Mouse (Mus musculus) left cerebral cortex, adult 2 months (tissue): ENCODE data around the gene Fam219a. TPM values are rescaled to one million over a fixed set of nuclear protein-coding genes. Genes with fewer than 3 reads are reported as not detected.
A peak's percentile ranks its signal among the peaks of the same experiment; 100 is the strongest.

Source experiments
- DNase-seq, 2 experiments: peaks; one replicate each; pipeline ENCODE4 v3.0.0; 2021 to 2022; ENCODE audit warnings: low spot score in 2 of 2, mixed read lengths in 1 of 2; ENCODE audit errors: extremely low spot score in 1 of 2
- H3K27ac ChIP-seq: fragments of 200-600 bp; 2 replicates; pipeline ENCODE4 v1.8.1; 2022
- H3K4me3 ChIP-seq: fragments of 200-600 bp; 2 replicates; pipeline ENCODE4 v1.8.1; 2022
- CTCF ChIP-seq: fragments of 200-600 bp; IDR thresholded peaks from 2 replicates; pipeline ENCODE4 v1.8.1; 2022; ENCODE audit warnings: antibody characterized with exemption, mild to moderate bottlenecking, moderate library complexity
- intact Hi-C: fragments of 180-260 bp; cut with DNase I; formaldehyde crosslinking; loops from one replicate; pipeline ENCODE4 v1.15.1; 2025
- total RNA-seq, 2 experiments: library from RNA; stranded (reverse); gene quantifications; 2 replicates each; pipeline ENCODE4 v1.2.3; 2021

Gene Fam219a
- total RNA-seq, 2 experiments from 2014 or later = 195 to 209 TPM

- no peak for DNase-seq
- Histone ChIP-seq H3K27ac (no peak overlapping the region; the same call in 1 of the 2 replicates), H3K4me3 (no peak overlapping the region)
- intact Hi-C loops = loop anchor here (2.0 kb wide), 1 partner anchor 17 kb away; no protein-coding TSS in a partner anchor
- TF ChIP-seq CTCF = no peak
Measured at GRCm38 (mm10) chr4:41481601-41482017, 87.7 kb downstream of the Fam219a start.

- DNase-seq = no peak
Measured at GRCm38 (mm10) chr4:41480254-41480653, 89.1 kb downstream of the Fam219a start.

GRCm38 (mm10) chr4:41479456-41479804 lies 89.9 kb downstream of the Fam219a start:
- intact Hi-C loops = no loop called here
- no peak for DNase-seq
- Histone ChIP-seq H3K4me3 (no peak overlapping the region), H3K27ac (no peak overlapping the region; the same call in 1 of the 2 replicates)
- TF ChIP-seq CTCF = no peak

More at GRCm38 (mm10) chr4:41480254-41480653, 89.1 kb downstream of the Fam219a start:
- no peak for TF ChIP-seq CTCF
- peak overlapping the region; percentile 33; the same call in 1 of the 2 replicates for H3K27ac ChIP-seq
- H3K4me3 ChIP-seq = no peak overlapping the region
- intact Hi-C loops = loop anchor here (2.0 kb wide), 1 partner anchor 19 kb away; no protein-coding TSS in a partner anchor

GRCm38 (mm10) chr4:41478751-41479455 lies 90.4 kb downstream of the Fam219a start:
- H3K27ac ChIP-seq = no peak overlapping the region
- no peak for DNase-seq
- TF ChIP-seq CTCF = peak; percentile 39
- intact Hi-C loops = no loop called here
- no peak overlapping the region for H3K4me3 ChIP-seq

GRCm38 (mm10) chr4:41477648-41478160 lies 91.6 kb downstream of the Fam219a start:
- intact Hi-C loops = no loop called here
- no peak for TF ChIP-seq CTCF

GRCm38 (mm10) chr4:41471384-41471689 lies 98.0 kb downstream of the Fam219a start:
- no peak overlapping the region for H3K4me3 ChIP-seq
- peak overlapping the region; percentile 67 for H3K27ac ChIP-seq
- TF ChIP-seq CTCF = no peak
- no peak for DNase-seq
- intact Hi-C loops = loop anchor here (5.0 kb wide), 1 partner anchor 96 kb away; the partner anchor contains the start of genes Dnaic1 and Fam219a

More at GRCm38 (mm10) chr4:41477648-41478160, 91.6 kb downstream of the Fam219a start:
- Histone ChIP-seq H3K4me3 (no peak overlapping the region), H3K27ac (no peak overlapping the region)
- no peak for DNase-seq

GRCm38 (mm10) chr4:41470684-41471383 lies 98.5 kb downstream of the Fam219a start:
- peak; percentile 32 to 47 for DNase-seq
- H3K27ac ChIP-seq = peak overlapping the region; percentile 67
- TF ChIP-seq CTCF = no peak
- intact Hi-C loops = loop anchor here (1.0 to 5.0 kb wide), 2 partner anchors 96 to 236 kb away; partner anchors contain the start of genes Dnaic1 and Fam219a
- H3K4me3 ChIP-seq = no peak overlapping the region

GRCm38 (mm10) chr4:41470051-41470683 lies 99.2 kb downstream of the Fam219a start:
- no peak overlapping the region for H3K4me3 ChIP-seq
- intact Hi-C loops = loop anchor here (1.0 to 5.0 kb wide), 2 partner anchors 97 to 237 kb away; partner anchors contain the start of genes Dnaic1 and Fam219a
- DNase-seq = no peak
- TF ChIP-seq CTCF = no peak
- peak overlapping the region; percentile 44; the same call in 1 of the 2 replicates for H3K27ac ChIP-seq

- intact Hi-C loops = loop anchor here (2.0 kb wide), 2 partner anchors 184 to 228 kb away; partner anchors contain the start of gene Cntfr
- no peak for TF ChIP-seq CTCF
- peak overlapping the region; percentile 50; the same call in 1 of the 2 replicates for H3K27ac ChIP-seq
- no peak overlapping the region for H3K4me3 ChIP-seq
- DNase-seq = no peak
Measured at GRCm38 (mm10) chr4:41469199-41469598, 100.1 kb downstream of the Fam219a start.

- no peak overlapping the region; the same call in 1 of the 2 replicates for H3K27ac ChIP-seq
- H3K4me3 ChIP-seq = no peak overlapping the region
- DNase-seq = peak; percentile 60 to 61
- peak; percentile 75 for TF ChIP-seq CTCF
- intact Hi-C loops = loop anchor here (1.0 to 2.0 kb wide), 4 partner anchors 38 to 228 kb away; partner anchors contain the start of gene Cntfr
Measured at GRCm38 (mm10) chr4:41468396-41469080, 100.8 kb downstream of the Fam219a start.

Other genes starting within 250 kb of the Fam219a start
- 10 to 100 TPM; 47.7 to 49.0 TPM for gene Ubap1, start 220.5 kb downstream of the Fam219a start, total RNA-seq
- 1 to 10 TPM; 1.4 to 1.9 TPM for gene Kif24, start 104.7 kb downstream of the Fam219a start, total RNA-seq
- gene Nudt2, start 104.4 kb downstream of the Fam219a start, total RNA-seq = 10 to 100 TPM; 25.3 to 28.2 TPM
- 10 to 100 TPM; 27.1 to 28.1 TPM for gene AI464131, start 66.5 kb downstream of the Fam219a start, total RNA-seq
- gene 1110017D15Rik, start 52.2 kb downstream of the Fam219a start, total RNA-seq = 1 to 10 TPM; 5.2 to 6.1 TPM
- 1 to 10 TPM; 6.4 to 7.5 TPM for gene Dnaic1, start 237 bp upstream of the Fam219a start, total RNA-seq
- gene Enho, start 70.8 kb upstream of the Fam219a start, total RNA-seq = 10 to 100 TPM; 58.0 to 63.3 TPM
- 100 to 1,000 TPM; 120 to 127 TPM for gene Cntfr, start 127.6 kb upstream of the Fam219a start, total RNA-seq
- gene Il11ra1, start 130.5 kb upstream of the Fam219a start, total RNA-seq = 10 to 100 TPM; 43.1 to 47.7 TPM
- 10 to 100 TPM; 27.7 to 30.7 TPM for gene Rpp25l, start 144.0 kb upstream of the Fam219a start, total RNA-seq
- gene Dctn3, start 153.6 kb upstream of the Fam219a start, total RNA-seq = 100 to 1,000 TPM; 165 TPM
- under 1 TPM in 1 of 2 experiments, not detected in 1; 0.52 TPM for gene Arid3c, start 161.6 kb upstream of the Fam219a start, total RNA-seq
- 10 to 100 TPM; 85.8 to 88.5 TPM for gene Galt, start 185.7 kb upstream of the Fam219a start, total RNA-seq
- gene Sigmar1, start 186.6 kb upstream of the Fam219a start, total RNA-seq = 10 to 100 TPM; 58.0 to 58.9 TPM
- gene Ccl27a, start 204.7 kb upstream of the Fam219a start, total RNA-seq = 100 to 1,000 TPM; 250 to 265 TPM